Mouse (Mus musculus): ENCODE measurements around the gene Upk2.

- TF ChIP-seq CTCF (IDR thresholded peaks at IDR 0.05; ENCODE audit: control insufficient read depth, insufficient read depth, low read length) (no peak), POLR2A (IDR thresholded peaks at IDR 0.05; ENCODE audit: borderline replicate concordance, control insufficient read depth, low read depth, low read length) (no peak)
Measured at GRCm38 (mm10) chr9:44432577-44433185, 22.1 kb downstream of the Upk2 start.

Data from bone marrow, adult 2 months (tissue).